Mouse (Mus musculus) heart, adult 11 months (tissue): ENCODE results near the gene Cltc.

Experiments
- DNase-seq: peaks from one replicate; pipeline ENCODE4 v3.0.0; 2022

The Cltc gene

GRCm38 (mm10) chr11:86646136-86646834 is 111.1 kb downstream of the Cltc start:
- peak; percentile 90 for DNase-seq

DNA sequence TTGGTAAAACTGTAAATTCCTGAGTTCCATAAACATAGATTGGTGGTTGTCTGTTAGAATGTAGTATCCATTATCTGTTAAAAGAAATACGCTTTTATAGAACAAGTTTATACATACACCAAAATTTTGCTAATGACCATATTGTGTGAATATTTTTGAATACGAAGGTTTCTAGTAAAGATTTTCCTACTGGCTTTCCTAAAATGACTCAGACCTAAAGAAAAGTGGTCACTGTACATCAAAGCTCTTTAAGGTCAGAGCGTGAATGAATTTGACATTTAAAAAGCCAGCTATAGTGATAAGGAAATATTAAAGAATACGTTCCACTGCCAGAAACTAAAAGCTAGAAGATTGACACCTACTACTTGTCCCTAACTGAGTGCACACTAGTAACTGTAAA is 112.8 kb downstream of the Cltc start:
- DNase-seq = no peak
